In genomic region chr14:12105156-12105430, GRCm38 (mm10) we compare ENCODE assay signal across 15 mouse cellular contexts.
DNase-seq lines count a peak whose midpoint lies in the region; ATAC-seq and TF ChIP-seq lines count a peak whose summit lies in the region.
"Had no signal": no experiment of that assay in that cellular context is flagged by ENCODE, and none has a peak within 500 bp of the region (broad histone marks: within the 10 kb centered on the region; RNA-seq: fewer than 3 reads in every experiment).

No protein-coding gene starts in this region.

- 85% methylated on average over 2 of the region's 2 CpGs for WGBS in kidney, embryonic 14.5 days
- 51% methylated on average over 2 of the region's 2 CpGs for WGBS in liver, embryonic 14.5 days (ENCODE audit: insufficient replicate concordance)

- peak; percentile 57 for DNase-seq in kidney, adult 11 months
- peak; percentile 77 for DNase-seq in kidney, adult 9 months
- DNase-seq in liver, embryonic 14.5 days (ENCODE audit: low read depth in 3 of 3, low spot score in 3 of 3), result no peak
- no peak for DNase-seq in left cerebral cortex, adult 9 months (ENCODE audit: low spot score in 2 of 2)
- DNase-seq in retina, embryonic 14.5 days (ENCODE audit: low spot score), result no peak
- DNase-seq: cerebellum, adult 11-12 months; lung, postnatal 14 days; right cerebral cortex, postnatal 25 days had no signal

- H3K27me3 ChIP-seq in kidney, embryonic 14.5 days (ENCODE audit: control insufficient read depth, insufficient read depth, low read length), result no peaks in the 10 kb centered on the region
- no peaks in the 10 kb centered on the region for H3K27me3 ChIP-seq in liver, embryonic 14.5 days (ENCODE audit: control insufficient read depth, insufficient read depth, low read length)
- H3K27me3 ChIP-seq: forebrain, embryonic 13.5 days; heart, embryonic 15.5 days; neural tube, embryonic 13.5 days had no signal

- no peak for TF ChIP-seq EP300 in liver, embryonic 14.5 days (IDR thresholded peaks at IDR 0.05; ENCODE audit: low read depth)

- peaks cover 16% of the 10 kb centered on the region for H3K4me1 ChIP-seq in kidney, embryonic 14.5 days (ENCODE audit: control insufficient read depth, insufficient read depth, low read length)
- H3K4me1 ChIP-seq in brown adipose tissue, adult 24 weeks (ENCODE audit: control insufficient read depth, insufficient read depth, insufficient read length, low read length), result peaks cover 20% of the 10 kb centered on the region; the same call in 1 of the 2 replicates
- H3K4me1 ChIP-seq in liver, embryonic 14.5 days (replicated peaks; ENCODE audit: control insufficient read depth in 2 of 2, insufficient read depth in 2 of 2, low read length in 1 of 2), result peaks cover 0 to 9% of the 10 kb centered on the region in 2 experiments; a peak in 2 of 4 replicates
- H3K4me1 ChIP-seq: forebrain, embryonic 13.5 days; heart, embryonic 15.5 days had no signal

- H3K27ac ChIP-seq in kidney, embryonic 14.5 days (ENCODE audit: low read depth, low read length), result no peak overlapping the region
- peak overlapping the region; percentile 98 for H3K27ac ChIP-seq in brown adipose tissue, adult 24 weeks (replicated peaks; ENCODE audit: low read depth, low read length)
- peak overlapping the region; percentile 46; the same call in 1 of the 2 replicates for H3K27ac ChIP-seq in liver, embryonic 14.5 days
- H3K27ac ChIP-seq: forebrain, embryonic 13.5 days; heart, embryonic 15.5 days; hindbrain, postnatal 0 days; neural tube, embryonic 13.5 days had no signal

- H3K36me3 ChIP-seq in kidney, embryonic 14.5 days (ENCODE audit: control insufficient read depth, insufficient read depth, low read length), result no peaks in the 10 kb centered on the region
- H3K36me3 ChIP-seq in liver, embryonic 14.5 days (replicated peaks; ENCODE audit: control insufficient read depth, insufficient read depth, low read depth), result no peaks in the 10 kb centered on the region
- H3K36me3 ChIP-seq: G1E; heart, embryonic 15.5 days; neural tube, embryonic 13.5 days had no signal

- no peak overlapping the region for H3K9ac ChIP-seq in kidney, embryonic 14.5 days (ENCODE audit: low read depth, low read length)
- H3K9ac ChIP-seq in liver, embryonic 14.5 days (replicated peaks), result no peak overlapping the region
- H3K9ac ChIP-seq: forebrain, embryonic 13.5 days; heart, embryonic 15.5 days; neural tube, embryonic 13.5 days had no signal

- TF ChIP-seq CTCF in liver, embryonic 14.5 days (IDR thresholded peaks at IDR 0.05; ENCODE audit: low read depth), result no peak

- no peak overlapping the region for H3K4me2 ChIP-seq in kidney, embryonic 14.5 days (replicated peaks; ENCODE audit: low read depth, low read length)
- H3K4me2 ChIP-seq in liver, embryonic 14.5 days (ENCODE audit: low read depth), result no peak overlapping the region
- H3K4me2 ChIP-seq: forebrain, embryonic 13.5 days; heart, embryonic 15.5 days; neural tube, embryonic 13.5 days had no signal

- no peaks in the 10 kb centered on the region for H3K9me3 ChIP-seq in kidney, embryonic 14.5 days (ENCODE audit: control insufficient read depth, low read length)
- no peaks in the 10 kb centered on the region for H3K9me3 ChIP-seq in liver, embryonic 14.5 days (ENCODE audit: control insufficient read depth, low read length)
- H3K9me3 ChIP-seq: forebrain, embryonic 13.5 days; heart, embryonic 15.5 days; neural tube, embryonic 13.5 days had no signal

- no peak for ATAC-seq in kidney, embryonic 14.5 days (ENCODE audit: low FRiP score, low TSS enrichment)
- ATAC-seq in liver, embryonic 14.5 days (ENCODE audit: insufficient read depth), result no peak
- ATAC-seq: forebrain, embryonic 13.5 days; hindbrain, postnatal 0 days had no signal

- H3K4me3 ChIP-seq in kidney, embryonic 14.5 days (ENCODE audit: low read length), result no peak overlapping the region
- H3K4me3 ChIP-seq in brown adipose tissue, adult 24 weeks (ENCODE audit: insufficient read depth, low read depth, low read length), result no peak overlapping the region
- no peak overlapping the region for H3K4me3 ChIP-seq in liver, embryonic 14.5 days (ENCODE audit: insufficient read depth in 1 of 2, low read depth in 2 of 2, low read length in 2 of 2)
- H3K4me3 ChIP-seq: forebrain, embryonic 13.5 days; heart, embryonic 15.5 days; neural tube, embryonic 13.5 days had no signal

Comparison
In these comparisons a context has a peak if more than half of its experiments do, and no peak if none do; other contexts are left out.
1. DNase-seq: peak in kidney, adult 11 months (single experiment) and kidney, adult 9 months (single experiment); none in liver, embryonic 14.5 days (0 of 3), left cerebral cortex, adult 9 months (0 of 2) and retina, embryonic 14.5 days (single experiment).